Mouse (Mus musculus) retina, adult 2 months (tissue): ENCODE data around the gene Tada3.
"Not testable (repeated sequence)": the region's sequence is repeated elsewhere in the genome, so short reads cannot be mapped to it uniquely, and the experiment has no call there.

Experiments
- DNase-seq: peaks from one replicate; pipeline ENCODE4 v3.0.0-alpha.2; 2012; ENCODE audit warnings: low read depth, low spot score

Tada3 gene

DNA sequence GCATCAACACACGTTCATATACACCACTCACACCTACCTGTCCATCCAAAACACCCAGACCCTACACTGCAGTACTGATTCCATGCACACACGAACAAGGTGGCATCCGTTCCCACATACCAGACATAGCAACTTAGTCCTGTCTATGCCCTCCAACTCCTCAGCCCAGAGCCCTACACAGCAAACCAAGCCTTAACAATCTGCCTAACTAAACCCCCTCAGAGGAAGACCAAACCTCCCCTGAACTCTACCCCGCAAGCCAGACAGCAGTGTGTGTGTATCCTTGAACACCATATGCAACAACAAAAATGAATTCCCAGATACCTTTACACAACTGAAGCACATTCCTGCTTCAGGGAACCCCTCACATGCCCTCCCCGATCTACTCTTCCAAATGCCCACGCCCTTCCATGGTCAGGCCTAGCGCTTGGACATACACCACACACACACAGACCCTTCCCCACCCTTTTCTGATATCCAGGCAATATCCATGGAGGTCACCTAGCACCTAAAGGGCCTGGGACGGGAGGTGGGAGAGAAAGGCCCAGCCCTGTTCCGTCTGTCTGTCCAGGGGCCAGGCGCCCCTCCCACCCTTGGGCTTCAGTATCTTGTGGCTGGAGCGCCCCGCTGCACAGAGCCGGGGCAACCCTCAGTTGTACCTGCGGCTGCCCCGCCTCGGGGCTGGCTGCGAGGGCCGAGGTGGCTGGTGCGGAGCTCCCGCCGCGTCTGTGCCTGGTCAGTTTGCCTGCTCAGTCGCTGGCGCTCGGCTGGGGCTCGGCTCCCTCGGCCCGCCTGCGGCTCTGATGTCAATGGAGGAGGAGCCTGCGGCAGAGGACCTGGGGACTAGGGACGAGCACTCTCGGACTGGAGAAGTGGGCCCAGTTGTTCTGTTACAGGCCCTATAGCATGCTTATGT, 34.2 kb downstream of the Tada3 start, which contains the start of gene Camk1:
Camk1 (minus strand) TSS at position 808 of the 916 bp plus-strand sequence.
- DNase-seq: no peak

DNA sequence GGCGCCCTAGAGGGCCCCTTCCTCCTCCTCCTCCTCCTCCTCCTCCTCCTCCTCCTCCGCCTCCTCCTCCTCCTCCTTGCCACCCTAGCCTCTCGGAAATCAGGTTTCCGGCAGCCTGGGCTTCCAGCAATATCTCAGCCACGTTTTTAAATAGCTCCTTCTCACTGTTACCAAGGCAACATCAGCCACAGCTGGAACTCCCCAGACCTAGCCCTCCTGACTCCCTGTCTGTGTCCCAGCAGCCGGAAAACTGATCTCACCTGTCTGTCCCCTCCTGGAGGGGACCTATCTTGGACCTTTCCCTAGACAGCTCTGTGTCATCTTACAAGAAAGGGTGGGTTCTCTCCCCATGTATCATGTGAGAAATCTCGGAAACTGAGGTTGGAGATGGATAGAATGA, 35.4 kb downstream of the Tada3 start:
- no peak for DNase-seq

DNA sequence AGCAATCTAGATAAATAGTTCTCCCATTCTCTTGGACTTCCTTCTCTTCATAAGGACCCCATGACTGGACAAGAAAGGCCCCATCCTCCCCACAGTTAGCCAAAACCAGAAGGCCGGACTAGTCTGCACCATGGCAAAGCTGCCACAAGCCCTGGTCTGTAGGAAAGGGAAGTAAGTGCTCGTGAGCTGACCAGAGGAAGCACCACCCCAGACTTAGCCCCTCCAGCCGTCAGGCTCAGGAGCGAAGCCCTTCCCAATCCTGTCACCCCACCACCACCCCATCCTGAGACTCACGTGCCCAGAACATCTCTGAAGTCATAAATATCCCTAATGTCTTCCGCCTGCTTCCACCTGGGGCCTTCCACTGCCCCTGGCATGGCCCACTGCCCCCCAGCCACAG, 36.1 kb downstream of the Tada3 start:
- DNase-seq: no peak

DNA sequence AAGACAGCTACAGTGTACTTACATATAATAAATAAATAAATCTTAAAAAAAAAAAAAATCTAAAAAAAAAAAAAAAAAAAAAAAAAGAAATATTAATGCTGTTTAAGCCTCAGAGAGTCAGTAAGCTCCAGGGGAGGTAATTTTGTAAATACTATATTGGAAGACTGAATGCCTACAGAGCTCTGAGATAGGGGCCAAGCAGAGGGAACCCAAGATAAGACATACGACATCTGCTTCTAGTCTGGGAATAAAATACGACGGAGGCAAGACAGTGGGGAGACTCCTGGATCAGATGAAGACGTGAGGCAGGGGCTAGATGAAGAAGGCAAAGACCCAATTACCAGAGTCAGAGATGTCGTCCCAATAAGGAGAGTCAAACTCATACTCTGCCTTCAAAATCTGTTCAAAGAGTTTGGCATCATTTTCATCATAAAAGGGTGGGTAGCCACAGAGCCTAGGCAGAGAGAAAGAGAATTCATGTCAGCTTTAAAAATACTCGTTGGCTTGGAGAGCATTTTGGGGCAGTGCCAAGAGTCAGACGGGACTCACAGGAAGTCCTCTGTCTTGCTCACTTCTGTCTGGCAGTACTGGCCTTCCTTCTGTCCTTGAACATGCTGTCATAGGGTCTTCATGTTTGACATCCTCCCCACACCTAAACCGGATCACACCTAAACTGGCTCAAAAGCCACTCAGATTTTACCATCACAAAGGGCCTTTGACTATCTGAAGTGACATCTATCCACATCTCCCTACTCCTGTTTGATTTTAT, 40.6 kb downstream of the Tada3 start:
- DNase-seq: no peak

DNA sequence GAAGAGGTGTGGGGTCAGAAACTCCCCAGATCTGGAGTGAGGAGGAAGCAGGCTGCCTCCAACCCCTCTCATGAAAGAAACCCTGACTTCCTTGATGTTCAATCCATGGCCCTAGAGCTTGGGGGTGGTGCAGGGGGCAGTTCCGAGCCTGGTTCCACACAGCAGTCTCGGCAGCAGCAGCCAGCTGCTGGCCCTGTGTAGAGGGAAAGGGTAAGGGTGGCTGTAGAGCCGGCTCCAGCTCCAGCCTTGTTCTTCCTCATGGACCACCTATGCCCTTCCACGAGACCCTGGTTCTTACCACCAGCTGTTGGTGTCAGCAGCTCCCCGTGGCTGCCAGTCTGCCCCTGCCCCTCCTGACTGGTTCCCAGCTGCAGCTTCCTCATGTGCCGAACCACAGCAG, 43.5 kb downstream of the Tada3 start:
- DNase-seq: no peak

DNA sequence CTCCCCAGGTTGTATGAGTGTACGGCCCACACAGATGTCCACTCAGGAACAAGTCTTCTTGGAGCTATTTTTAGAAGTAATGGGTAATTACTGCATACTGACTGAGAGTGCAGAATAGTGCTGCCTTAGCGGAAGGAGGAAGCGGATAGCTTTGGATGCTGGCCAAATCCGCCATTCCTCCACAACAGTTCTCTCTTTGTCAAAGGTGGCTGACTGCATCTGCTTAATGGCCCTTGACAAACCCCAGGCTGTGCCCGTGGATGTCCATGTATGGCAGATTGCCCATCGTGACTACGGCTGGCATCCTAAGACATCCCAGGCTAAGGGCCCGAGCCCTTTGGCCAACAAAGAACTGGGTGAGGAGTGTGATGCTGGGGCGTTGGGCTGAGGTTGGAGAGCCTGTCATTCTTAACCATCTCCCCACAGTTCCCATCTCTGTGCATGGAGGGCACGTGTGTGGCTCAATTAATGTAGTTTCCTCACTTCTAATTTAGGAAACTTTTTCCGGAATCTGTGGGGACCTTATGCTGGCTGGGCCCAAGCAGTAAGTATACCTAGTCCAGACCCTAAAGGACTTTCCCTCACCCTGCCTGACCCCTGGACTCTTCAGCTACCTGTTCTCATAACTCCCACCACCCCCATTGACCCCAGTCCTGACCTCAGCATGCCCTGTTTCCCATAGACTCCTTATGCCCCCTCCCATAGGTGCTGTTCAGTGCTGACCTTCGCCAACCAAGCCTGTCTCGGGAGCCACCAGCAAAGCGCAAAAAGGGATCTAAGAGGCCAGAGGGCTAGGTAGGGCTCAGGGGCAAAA, 44.3 kb downstream of the Tada3 start:
- no peak for DNase-seq

DNA sequence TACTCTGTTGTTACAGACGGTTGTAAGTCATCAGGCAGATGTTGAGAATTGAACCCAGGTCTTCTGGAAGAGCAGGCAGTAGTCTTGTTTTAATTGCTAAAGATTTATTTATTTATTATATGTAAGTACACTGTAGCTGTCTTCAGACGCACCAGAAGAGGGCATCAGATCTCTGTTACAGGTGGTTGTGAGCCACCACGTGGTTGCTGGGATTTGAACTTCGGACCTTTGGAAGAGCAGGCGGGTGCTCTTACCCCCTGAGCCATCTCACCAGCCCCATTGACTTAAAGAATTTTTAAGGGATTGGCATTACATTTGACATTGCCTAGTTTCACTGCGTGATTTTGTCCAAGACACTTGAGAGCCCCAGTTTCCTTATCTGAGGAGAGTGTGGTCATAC, 44.9 kb downstream of the Tada3 start:
- DNase-seq: not testable (repeated sequence)

DNA sequence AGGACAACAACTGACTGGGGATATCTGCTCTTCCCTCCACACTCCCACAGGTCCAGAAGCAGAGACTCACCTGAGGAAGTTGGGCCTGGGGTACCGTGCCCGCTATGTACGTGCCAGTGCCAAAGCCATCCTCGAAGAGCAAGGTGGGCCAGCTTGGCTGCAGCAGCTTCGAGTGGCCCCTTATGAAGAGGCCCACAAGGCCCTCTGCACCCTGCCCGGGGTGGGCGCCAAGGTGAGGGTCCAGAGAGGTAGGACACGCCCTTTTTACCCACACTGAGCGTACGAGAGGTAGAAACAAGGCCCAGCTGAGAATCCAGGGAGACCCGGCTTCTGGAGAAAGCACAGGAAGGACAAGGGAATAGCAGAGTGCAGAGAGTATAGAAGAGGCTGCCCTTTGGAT, 46.0 kb downstream of the Tada3 start:
- DNase-seq: no peak

DNA sequence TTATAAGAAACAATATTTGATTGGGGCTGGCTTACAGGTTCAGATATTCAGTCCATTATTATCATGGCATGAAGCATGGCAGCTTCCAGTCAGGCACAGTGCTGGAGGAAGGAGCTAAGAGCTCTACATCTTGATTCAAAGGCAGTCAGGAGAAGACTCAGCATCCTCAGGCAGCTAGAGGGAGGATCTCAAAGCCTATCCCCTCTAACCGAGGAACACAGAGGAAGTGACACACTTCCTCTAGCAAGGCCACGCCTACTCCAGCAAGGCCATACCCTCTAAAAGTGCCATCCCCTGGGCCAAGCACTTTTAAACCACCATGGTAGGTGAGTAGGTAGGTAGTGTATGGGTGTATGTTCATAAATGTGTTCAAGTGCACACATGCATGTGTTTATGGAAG, 47.1 kb downstream of the Tada3 start:
- DNase-seq: no peak

DNA sequence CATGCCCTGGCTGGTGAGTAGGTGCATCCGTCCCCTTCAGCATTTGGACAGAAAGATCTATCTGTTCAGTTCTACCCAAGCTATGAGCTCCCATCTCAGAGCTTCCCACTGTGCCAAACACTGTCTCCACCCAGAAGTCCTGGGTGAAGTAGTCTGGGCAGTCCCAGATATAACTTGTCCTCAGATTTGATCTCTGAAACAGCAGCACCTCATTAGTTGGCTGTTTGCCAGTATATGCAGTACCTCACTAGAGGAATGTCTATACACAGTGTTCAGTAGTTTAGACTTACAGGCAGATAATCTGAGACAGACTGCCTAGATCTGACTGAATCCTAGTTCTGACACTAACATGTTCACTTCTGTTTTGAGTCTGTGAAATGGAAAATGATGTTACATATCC, 48.3 kb downstream of the Tada3 start:
- DNase-seq: no peak

DNA sequence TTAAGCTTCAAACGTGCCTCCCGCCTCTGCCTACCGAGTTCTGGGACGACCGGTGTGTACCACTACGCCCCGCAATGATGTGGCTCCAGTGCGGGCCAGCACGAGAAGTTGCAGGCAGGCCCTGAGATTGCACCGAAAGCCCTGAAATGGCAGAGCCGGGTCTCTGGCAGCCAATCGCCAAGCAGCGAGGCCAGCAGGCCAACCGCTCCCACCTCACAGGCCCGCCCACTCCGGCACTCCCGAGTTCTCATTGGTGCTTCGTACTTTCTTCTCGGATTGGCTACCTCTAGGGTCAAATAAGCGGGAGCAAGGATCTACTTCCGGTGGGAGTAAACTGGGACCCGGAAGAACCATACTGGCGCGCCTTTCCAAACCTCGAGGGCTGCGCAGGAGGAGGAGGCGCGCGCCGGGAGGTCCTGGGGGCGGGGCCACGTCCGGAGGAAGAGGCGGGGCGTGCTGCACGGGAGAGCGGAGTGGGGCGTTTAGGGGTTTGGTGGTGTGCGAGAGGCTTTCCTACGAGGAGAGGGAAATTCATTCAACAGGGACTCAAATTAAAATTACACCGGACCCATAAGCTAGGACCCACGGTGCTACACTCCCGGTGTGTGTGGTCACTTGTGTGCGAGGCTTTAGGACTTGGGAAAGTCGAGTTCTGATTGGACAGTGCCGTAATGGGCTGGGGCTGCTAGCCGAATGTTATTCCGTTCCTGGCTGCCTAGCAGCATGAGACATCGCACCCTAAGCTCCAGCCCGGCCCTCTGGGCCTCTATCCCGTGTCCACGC, 51.0 kb downstream of the Tada3 start, which contains the start of gene Ogg1:
Ogg1 (plus strand) TSS at position 440 of the 783 bp plus-strand sequence.
- peak; percentile 96 for DNase-seq
